Mouse (Mus musculus) urinary bladder, postnatal 0 days (tissue): ENCODE results near the gene Dcdc2c. TPM values are rescaled to one million over a fixed set of nuclear protein-coding genes. Genes with fewer than 3 reads are reported as not detected.

Source experiments
- polyA plus RNA-seq: library from polyadenylated mRNA; unstranded; fragments of >200 nt; fragmentation: Nextera tagmentation; extraction: Ambion mirVana; gene quantifications from 2 replicates; pipeline ENCODE4 v1.2.1, GENCODE M21; 2015

Dcdc2c gene
- polyA plus RNA-seq: not detected in 2 replicates

GRCm38 (mm10) chr12:28552299-28552698 lies at the start of gene Dcdc2c:
Gene Dcdc2c, minus strand, starts transcription at chr12:28552399.

GRCm38 (mm10) chr12:28582423-28582822 lies 30.2 kb upstream of the Dcdc2c start, which contains the start of gene Allc:
Gene Allc, minus strand, starts transcription at chr12:28582523.

Other genes with a start within 250 kb of the Dcdc2c start
- gene Allc, start 30.1 kb upstream of the Dcdc2c start, polyA plus RNA-seq: not detected in 2 replicates
- 4.3 and 5.0 TPM in 2 replicates for gene Colec11, start 71.0 kb upstream of the Dcdc2c start, polyA plus RNA-seq
- gene Rps7, start 83.6 kb upstream of the Dcdc2c start, polyA plus RNA-seq: 667 and 678 TPM in 2 replicates
- gene Rnaseh1, start 97.2 kb upstream of the Dcdc2c start, polyA plus RNA-seq: 19.4 and 19.6 TPM in 2 replicates
- 42.9 and 48.0 TPM in 2 replicates for gene Adi1, start 122.8 kb upstream of the Dcdc2c start, polyA plus RNA-seq
- 22.9 and 24.2 TPM in 2 replicates for gene Trappc12, start 198.1 kb upstream of the Dcdc2c start, polyA plus RNA-seq
- gene Eipr1, start 199.4 kb upstream of the Dcdc2c start, polyA plus RNA-seq: 19.7 and 20.2 TPM in 2 replicates